Mouse (Mus musculus) G1E (cell line): ENCODE measurements around the gene Sumo2.

Experiments used
- CTCF ChIP-seq: IDR thresholded peaks from 2 replicates; pipeline ENCODE4 v1.5.1; 2012; ENCODE audit warnings: low read depth, low read length, inconsistent platforms, mixed read lengths
- GATA1 ChIP-seq: IDR thresholded peaks from 2 replicates; pipeline ENCODE4 v1.6.1; 2012; ENCODE audit warnings: borderline replicate concordance, low read length, inconsistent platforms, mixed read lengths
- GATA2 ChIP-seq: IDR thresholded peaks from 2 replicates; pipeline ENCODE4 v1.6.1; 2012; ENCODE audit warnings: low read depth, low read length, inconsistent platforms, borderline replicate concordance
- POLR2AphosphoS5 ChIP-seq: IDR thresholded peaks from 2 replicates; pipeline ENCODE4 v1.6.1; 2012; ENCODE audit warnings: low read depth, low read length, inconsistent platforms; ENCODE audit not compliant: insufficient replicate concordance
- TAL1 ChIP-seq: conservative IDR thresholded peaks from 2 replicates; pipeline ENCODE4 v1.6.1; 2012; ENCODE audit warnings: low read depth, low read length, inconsistent platforms, mixed read lengths

DNA sequence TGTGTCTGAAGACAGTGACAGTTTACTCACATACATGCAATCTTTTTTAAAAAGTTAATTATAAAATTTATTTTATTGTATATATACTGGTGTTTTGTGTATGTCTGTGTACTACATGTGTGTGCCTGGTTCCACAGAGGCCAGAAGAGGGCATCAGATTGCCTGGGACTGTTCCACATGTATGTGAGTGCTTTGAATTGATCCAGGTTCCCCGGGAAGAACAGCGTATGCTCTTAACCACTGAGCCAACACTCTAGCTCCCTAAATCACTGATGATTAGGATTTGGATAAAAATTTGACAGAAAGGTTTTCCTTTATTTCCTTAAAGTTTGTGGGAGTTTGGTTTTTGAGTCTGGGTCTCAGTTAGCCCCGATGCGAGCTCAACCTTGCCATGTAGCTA lies 27.3 kb upstream of the Sumo2 start:
- no peak for TF ChIP-seq CTCF
- no peak for TF ChIP-seq GATA1
- TF ChIP-seq POLR2AphosphoS5 = no peak
- TF ChIP-seq TAL1 = no peak
- TF ChIP-seq GATA2 = no peak
